Mouse (Mus musculus): ENCODE results near the gene Tead1. TPM values are rescaled to one million over a fixed set of nuclear protein-coding genes. Genes with fewer than 3 reads are reported as not detected.

The Tead1 gene
- total RNA-seq, 2 experiments from 2014 or later: 217 to 238 TPM

GRCm38 (mm10) chr7:112810752-112811151, 131.6 kb downstream of the Tead1 start:
- no peak for DNase-seq (ENCODE audit: low spot score)

- no peak for DNase-seq (ENCODE audit: low spot score)
Observed at GRCm38 (mm10) chr7:112812037-112812775, 133.1 kb downstream of the Tead1 start.

- no peak for DNase-seq (ENCODE audit: low spot score)
Observed at GRCm38 (mm10) chr7:112813163-112813562, 134.0 kb downstream of the Tead1 start.

GRCm38 (mm10) chr7:112813731-112814306, 134.7 kb downstream of the Tead1 start:
- peak; percentile 86 for DNase-seq (ENCODE audit: low spot score)

- no peak for DNase-seq (ENCODE audit: low spot score)
Observed at GRCm38 (mm10) chr7:112816016-112816415, 136.9 kb downstream of the Tead1 start.

GRCm38 (mm10) chr7:112819833-112820232, 140.7 kb downstream of the Tead1 start:
- no peak for DNase-seq (ENCODE audit: low spot score)

GRCm38 (mm10) chr7:112822879-112823278, 143.8 kb downstream of the Tead1 start:
- DNase-seq (ENCODE audit: low spot score): no peak

- DNase-seq (ENCODE audit: low spot score): no peak
Observed at GRCm38 (mm10) chr7:112823621-112824020, 144.5 kb downstream of the Tead1 start.

GRCm38 (mm10) chr7:112825339-112825781, 146.2 kb downstream of the Tead1 start:
- no peak for DNase-seq (ENCODE audit: low spot score)

GRCm38 (mm10) chr7:112826114-112826911, 147.2 kb downstream of the Tead1 start:
- DNase-seq (ENCODE audit: low spot score): peak; percentile 58

GRCm38 (mm10) chr7:112828016-112828695, 149.0 kb downstream of the Tead1 start:
- DNase-seq (ENCODE audit: low spot score): no peak

- no peak for DNase-seq (ENCODE audit: low spot score)
Observed at GRCm38 (mm10) chr7:112828696-112829022, 149.5 kb downstream of the Tead1 start.

GRCm38 (mm10) chr7:112830946-112831345, 151.8 kb downstream of the Tead1 start:
- DNase-seq (ENCODE audit: low spot score): no peak

- no peak for DNase-seq (ENCODE audit: low spot score)
Observed at GRCm38 (mm10) chr7:112831446-112831845, 152.3 kb downstream of the Tead1 start.

- no peak for DNase-seq (ENCODE audit: low spot score)
Observed at GRCm38 (mm10) chr7:112833132-112833531, 154.0 kb downstream of the Tead1 start.

- no peak for DNase-seq (ENCODE audit: low spot score)
Observed at GRCm38 (mm10) chr7:112836076-112836475, 157.0 kb downstream of the Tead1 start.

- DNase-seq (ENCODE audit: low spot score): no peak
Observed at GRCm38 (mm10) chr7:112838131-112838530, 159.0 kb downstream of the Tead1 start.

GRCm38 (mm10) chr7:112840351-112840750, 161.2 kb downstream of the Tead1 start:
- DNase-seq (ENCODE audit: low spot score): no peak

GRCm38 (mm10) chr7:112840890-112841289, 161.8 kb downstream of the Tead1 start:
- no peak for DNase-seq (ENCODE audit: low spot score)

- DNase-seq (ENCODE audit: low spot score): no peak
Observed at GRCm38 (mm10) chr7:112841484-112841883, 162.4 kb downstream of the Tead1 start.

GRCm38 (mm10) chr7:112841886-112842285, 162.8 kb downstream of the Tead1 start:
- no peak for DNase-seq (ENCODE audit: low spot score)

- no peak for DNase-seq (ENCODE audit: low spot score)
Observed at GRCm38 (mm10) chr7:112851281-112851744, 172.2 kb downstream of the Tead1 start.

Data from gastrocnemius, adult 18-20 months (tissue).